Mouse (Mus musculus) cerebellum, adult 2 months (tissue): ENCODE measurements around the gene Zfhx3.

ENCODE experiments used
- CTCF ChIP-seq: fragments of 200-500 bp; IDR thresholded peaks from 2 replicates; pipeline ENCODE4 v1.5.1; 2011; ENCODE audit warnings: low read depth, mild to moderate bottlenecking, control low read depth, low read length, moderate library complexity, borderline replicate concordance; ENCODE audit not compliant: insufficient read depth
- POLR2A ChIP-seq: fragments of 200-500 bp; IDR thresholded peaks from 2 replicates; pipeline ENCODE4 v1.6.1; 2011; ENCODE audit warnings: low read length, control low read depth, borderline replicate concordance; ENCODE audit not compliant: insufficient read depth

DNA sequence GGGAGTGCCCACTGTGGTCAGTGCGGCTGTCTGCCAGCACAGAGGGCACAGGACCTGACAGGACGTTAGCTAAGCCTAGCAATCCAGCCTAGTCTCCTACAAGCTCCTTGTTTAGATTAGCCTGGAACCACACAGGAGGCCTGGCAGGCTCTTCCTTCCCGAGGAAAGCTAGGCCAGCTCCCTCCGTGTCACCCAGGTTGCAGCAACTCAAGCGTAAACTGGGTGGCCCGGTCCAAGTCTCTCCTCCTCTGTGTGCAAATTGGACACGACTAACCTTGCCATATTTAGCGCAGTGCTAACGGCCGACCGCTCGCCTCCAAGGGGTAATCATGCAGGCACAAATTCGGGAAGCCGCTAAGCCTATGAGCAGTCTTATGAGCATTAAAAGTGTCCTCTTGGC, 943.0 kb downstream of the Zfhx3 start:
- TF ChIP-seq POLR2A (no peak), CTCF (no peak)
